Mouse (Mus musculus) right cerebral cortex, postnatal 36 days (tissue): ENCODE results near the gene Rtl1.

Experiments
- DNase-seq, 2 experiments: peaks; one replicate each; pipeline ENCODE4 v3.0.0; 2022; ENCODE audit warnings: low spot score in 2 of 2, mixed read lengths in 1 of 2

The Rtl1 gene

GRCm38 (mm10) chr12:109600230-109600629, at the start of gene Rtl1:
Gene Rtl1, minus strand, starts transcription at chr12:109600330.
- no peak for DNase-seq

GRCm38 (mm10) chr12:109640560-109641167, 40.5 kb upstream of the Rtl1 start:
- DNase-seq = no peak

DNA sequence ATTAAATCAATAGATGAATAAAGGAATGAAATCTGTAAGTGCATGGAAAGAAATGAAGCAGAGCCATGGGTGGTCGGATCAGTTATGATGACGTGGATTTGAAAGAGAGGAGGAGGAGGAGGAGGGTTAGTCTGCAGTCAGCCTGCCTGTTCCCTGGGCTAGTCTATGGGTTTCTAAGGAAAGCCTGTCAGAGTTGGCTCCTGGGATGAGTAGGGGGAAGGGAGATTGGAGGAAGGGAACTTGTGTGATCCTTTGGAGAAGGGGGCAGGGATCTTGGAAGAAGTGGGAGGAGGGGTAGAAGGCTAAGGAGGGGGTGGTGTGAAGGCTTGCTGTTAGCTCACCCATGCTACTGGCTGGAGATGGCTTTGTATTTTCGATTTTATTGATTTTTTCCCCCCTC, 31.9 kb upstream of the Rtl1 start:
- DNase-seq = no peak

- no peak for DNase-seq
These were observed 28.8 kb upstream of the Rtl1 start for GRCm38 (mm10) chr12:109628887-109629286.

- no peak for DNase-seq
These were observed 26.8 kb upstream of the Rtl1 start for GRCm38 (mm10) chr12:109626910-109627309.

DNA sequence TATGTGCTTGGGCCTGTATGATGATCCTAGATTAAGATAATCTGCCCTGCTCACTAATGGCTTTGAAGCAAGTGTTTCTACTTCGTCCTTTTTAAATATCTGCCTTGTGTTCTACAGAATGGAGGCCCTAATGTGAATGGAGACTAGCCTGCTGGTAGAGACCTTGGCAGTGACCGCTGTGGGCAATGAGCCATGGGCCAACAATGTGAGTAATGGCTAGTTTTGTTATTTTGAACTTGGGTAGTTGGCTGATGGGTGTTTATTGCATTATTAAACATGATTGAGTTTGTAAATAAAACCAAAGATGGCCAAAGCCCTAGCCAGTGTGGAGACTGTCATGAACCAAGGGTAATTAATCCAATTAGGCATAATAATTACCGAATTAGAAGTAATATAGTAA, 20.1 kb upstream of the Rtl1 start:
- DNase-seq = no peak

GRCm38 (mm10) chr12:109617993-109618392, 17.9 kb upstream of the Rtl1 start:
- DNase-seq = no peak

DNA sequence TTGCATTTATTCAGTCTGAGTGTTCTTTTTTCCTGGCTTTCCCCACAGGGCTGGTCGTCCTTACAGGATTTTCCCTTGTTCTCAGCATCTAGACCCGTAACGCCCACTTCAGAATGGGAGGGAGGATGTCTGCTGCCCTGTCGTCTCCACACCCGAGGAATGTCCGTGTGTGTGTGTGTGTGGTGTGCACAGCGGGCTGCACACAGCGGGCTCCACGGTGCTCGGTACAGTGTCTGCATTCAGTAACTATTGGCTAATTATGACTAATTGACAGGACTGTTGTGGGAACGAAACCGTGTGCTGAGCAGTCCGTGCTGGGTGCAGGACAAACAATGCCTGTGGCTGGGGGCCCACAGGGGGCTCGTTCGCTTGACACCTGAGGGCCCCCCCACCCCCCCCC, 17.0 kb upstream of the Rtl1 start:
- DNase-seq = no peak

- no peak for DNase-seq
These were observed 15.2 kb upstream of the Rtl1 start for GRCm38 (mm10) chr12:109615371-109615770.

DNA sequence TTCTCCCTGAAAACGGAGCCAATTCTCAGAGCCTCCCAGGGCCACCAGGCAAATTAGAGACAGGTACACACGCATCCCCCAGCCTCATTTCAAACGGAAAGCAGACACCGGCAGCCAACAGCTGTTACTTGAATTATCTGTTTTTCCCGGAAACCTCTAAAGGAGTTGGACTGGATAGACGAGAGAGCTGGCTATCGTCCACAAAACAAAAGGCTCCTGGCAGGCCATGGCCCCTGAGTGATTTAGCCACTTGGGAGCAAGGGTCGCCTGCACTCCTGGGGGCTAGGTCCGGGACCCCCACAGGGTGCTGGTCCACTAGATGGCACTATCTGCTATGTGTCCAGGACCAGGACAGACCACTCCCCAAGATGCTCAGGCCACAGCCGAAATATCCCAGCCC, 14.3 kb upstream of the Rtl1 start:
- DNase-seq = no peak

DNA sequence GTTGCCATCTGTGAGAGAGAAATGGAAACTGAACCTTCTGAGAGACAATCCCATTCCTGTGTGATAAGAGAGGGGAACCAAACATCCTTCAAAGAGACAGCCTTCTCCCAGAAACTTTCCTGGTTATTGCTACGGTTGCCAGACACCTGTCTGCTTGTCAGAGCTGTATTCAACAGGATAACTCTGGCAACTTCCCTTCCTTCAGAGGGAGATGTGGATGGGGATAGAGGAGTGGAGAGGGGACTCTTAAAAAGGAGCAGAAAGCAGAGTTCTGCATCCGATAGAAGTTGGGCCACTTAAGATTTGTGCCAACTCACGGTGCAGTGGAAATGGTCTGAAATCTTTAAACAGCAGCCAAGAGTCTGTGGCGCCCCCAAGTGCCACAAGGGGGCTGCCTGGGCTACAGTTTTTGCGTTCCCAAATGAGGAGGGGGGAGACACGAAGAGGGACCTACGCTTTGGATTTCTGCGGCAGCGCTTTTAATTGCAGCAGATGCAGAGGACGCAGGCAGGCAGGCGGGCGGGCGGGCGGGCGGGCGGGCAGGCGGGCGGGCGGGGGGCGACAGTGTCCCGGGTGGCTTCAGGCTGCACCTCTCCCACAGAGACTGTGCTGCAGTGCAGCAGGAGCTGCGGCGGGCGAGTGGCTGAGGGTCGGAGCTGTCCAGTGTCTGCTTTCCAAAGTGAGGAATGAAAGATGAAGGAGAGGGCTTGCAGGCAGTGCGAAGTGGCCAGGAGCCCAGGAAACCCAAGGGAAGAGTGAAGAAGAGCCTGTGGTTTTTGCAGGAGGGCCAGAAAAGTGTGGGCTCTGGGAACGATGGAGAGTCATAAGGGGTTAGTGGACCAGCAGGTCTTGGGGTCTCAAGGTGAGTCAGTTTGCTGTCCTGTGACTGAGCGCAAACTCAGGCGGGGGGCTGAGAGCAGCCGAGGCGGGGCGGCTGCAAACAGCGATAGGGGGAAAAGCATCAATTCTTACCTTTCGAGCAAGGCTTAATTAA, 12.6 kb upstream of the Rtl1 start:
- DNase-seq = no peak

- DNase-seq = no peak
These were observed 8.7 kb upstream of the Rtl1 start for GRCm38 (mm10) chr12:109608576-109609440.

GRCm38 (mm10) chr12:109607953-109608352, 7.8 kb upstream of the Rtl1 start:
- DNase-seq = no peak

- DNase-seq = no peak
These were observed 7.1 kb upstream of the Rtl1 start for GRCm38 (mm10) chr12:109607191-109607590.

GRCm38 (mm10) chr12:109604982-109605721, 5.0 kb upstream of the Rtl1 start:
- no peak for DNase-seq

DNA sequence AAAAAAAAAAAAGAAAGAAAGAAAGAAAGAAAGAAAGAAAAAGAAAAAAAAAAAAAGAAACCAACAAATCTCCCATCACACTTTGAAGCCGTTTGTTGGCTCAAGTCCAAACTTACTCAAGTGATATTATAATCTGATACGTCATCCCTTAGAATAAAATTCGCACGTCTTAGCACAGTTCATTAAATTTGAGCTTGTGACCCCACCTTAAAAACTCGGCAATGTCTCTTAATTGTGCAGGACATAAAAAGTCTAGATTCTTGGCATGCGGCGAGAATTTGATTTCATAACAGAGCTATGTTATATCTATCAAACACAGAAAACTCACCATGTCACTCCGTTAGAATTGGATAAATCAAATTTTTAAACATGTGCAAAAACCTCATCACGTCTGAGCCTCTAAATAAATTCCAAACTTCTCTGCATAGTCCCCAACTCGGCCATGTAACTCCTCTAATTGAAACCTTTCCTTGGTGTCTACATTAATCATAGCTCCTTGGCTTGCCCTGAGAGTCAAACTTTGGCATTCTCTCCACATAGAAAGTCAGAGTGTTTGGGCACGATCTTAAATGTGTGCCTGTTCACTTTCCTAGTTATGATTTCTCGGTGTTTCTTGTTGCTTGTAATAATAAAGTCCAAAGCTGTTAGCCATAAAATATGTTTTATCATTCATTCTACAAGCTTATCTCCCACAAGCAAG, 1.4 kb downstream of the Rtl1 start:
- DNase-seq = no peak

- no peak for DNase-seq
These were observed 3.4 kb downstream of the Rtl1 start for GRCm38 (mm10) chr12:109596726-109597125.

DNA sequence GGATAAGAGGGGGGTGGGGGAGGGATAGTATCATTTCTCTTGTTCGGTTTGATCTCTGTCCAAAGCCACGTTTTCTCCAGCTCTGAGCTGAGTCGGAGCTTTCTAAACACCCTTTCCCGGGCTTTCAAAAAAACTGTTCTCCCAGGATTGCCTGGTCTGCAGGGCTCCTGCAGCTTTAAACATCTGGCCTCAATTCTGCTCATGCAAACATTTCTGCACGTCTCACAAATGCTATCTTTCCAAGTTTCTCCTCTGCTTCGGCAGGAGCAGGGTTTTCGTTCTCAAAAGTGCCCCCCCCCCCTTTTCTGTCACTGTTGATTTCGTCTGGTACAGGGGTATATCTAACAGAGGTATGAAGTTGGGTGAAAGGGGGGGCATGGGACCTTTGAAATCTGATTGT, 3.9 kb downstream of the Rtl1 start:
- no peak for DNase-seq

- DNase-seq = no peak
These were observed 4.4 kb downstream of the Rtl1 start for GRCm38 (mm10) chr12:109595753-109596152.

GRCm38 (mm10) chr12:109594961-109595360, 5.2 kb downstream of the Rtl1 start:
- DNase-seq = no peak

DNA sequence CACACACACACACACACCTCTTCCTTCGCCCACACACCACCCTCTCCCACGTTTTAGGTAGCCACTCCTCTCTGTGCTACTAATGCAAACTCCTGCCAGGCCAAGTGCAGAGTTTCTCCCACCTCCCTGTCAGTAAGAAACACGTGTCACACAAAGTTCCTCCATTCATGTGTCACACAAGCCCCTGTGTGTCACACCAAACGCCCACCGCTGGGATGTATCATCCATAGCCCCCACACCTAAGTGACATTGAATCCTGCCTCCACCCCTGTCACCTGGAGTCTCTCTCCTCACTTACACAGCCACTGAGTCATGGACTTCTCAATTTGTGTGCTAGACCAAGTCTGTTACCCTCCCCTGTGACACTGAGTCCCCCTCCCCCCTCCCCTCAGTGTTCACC, 17.9 kb downstream of the Rtl1 start:
- no peak for DNase-seq
